Comparison of ENCODE assay signal across 8 mouse cellular contexts in genomic region chr7:144469181-144469641, GRCm38 (mm10). TPM values are rescaled to one million over a fixed set of nuclear protein-coding genes. Genes with fewer than 3 reads are reported as not detected.
DNase-seq lines count a peak whose midpoint lies in the region; ATAC-seq and TF ChIP-seq lines count a peak whose summit lies in the region.

No protein-coding gene starts in this region.

- H3ac ChIP-seq in C2C12 (ENCODE audit: control insufficient read depth, insufficient read length, low read depth): peak overlapping the region; percentile 70

- no peak for TF ChIP-seq POLR2A in kidney, adult 2 months (IDR thresholded peaks at IDR 0.05; ENCODE audit: low read depth, low read length)

- peak overlapping the region; percentile 100 for H3K9ac ChIP-seq in forebrain, embryonic 15.5 days (replicated peaks)
- H3K9ac ChIP-seq in lung, embryonic 16.5 days (ENCODE audit: low read length): peak overlapping the region; percentile 97

- peaks cover 41% of the 10 kb centered on the region for H3K79me3 ChIP-seq in C2C12 (ENCODE audit: low read depth)

- peak; percentile 87 for ATAC-seq in Patski
- ATAC-seq in forebrain, embryonic 15.5 days (replicated peaks): no peak
- peak; percentile 44 for ATAC-seq in lung, embryonic 16.5 days (ENCODE audit: low read depth)

- DNase-seq in Patski (ENCODE audit: low read depth, low spot score): peak; percentile 81
- DNase-seq in kidney, adult 2 months: peak; percentile 85
- DNase-seq in urinary bladder, postnatal 25 days (ENCODE audit: low spot score): peak; percentile 26
- no peak for DNase-seq in thymus, postnatal 4 days
- no peak for DNase-seq in frontal cortex, postnatal 10 days (ENCODE audit: low spot score in 2 of 2)

- in situ Hi-C loops in Patski (cut with MboI; ENCODE audit: low pct_unique_long_range_greater_than_20kb): no loop called here

- WGBS in forebrain, embryonic 15.5 days: 26% methylated on average over 4 of the region's 4 CpGs
- 8% methylated on average over 4 of the region's 4 CpGs for WGBS in kidney, adult 2 months
- WGBS in lung, embryonic 16.5 days: 7% methylated on average over 4 of the region's 4 CpGs

- POLR2A ChIA-PET in Patski (lab: Charles Lee): interaction anchor here (0.6 to 0.8 kb wide), 4 partner anchors 13 to 113 kb away, joined by 3 read pairs; partner anchors contain the start of gene Fadd

- CTCF ChIA-PET in Patski (lab: Charles Lee): interaction anchor here (1.3 to 2.5 kb wide), 3 partner anchors 14 to 114 kb away, joined by 3 to 11 read pairs (median 3); partner anchors contain the start of gene Fadd

- TF ChIP-seq CTCF in C2C12 (IDR thresholded peaks at IDR 0.05; ENCODE audit: control insufficient read depth, insufficient read depth, insufficient read length) (no peak), Patski (IDR thresholded peaks at IDR 0.05) (no peak)
- TF ChIP-seq CTCF in kidney, adult 2 months (conservative IDR thresholded peaks at IDR 0.05; ENCODE audit: insufficient read depth, insufficient read length, low read depth, low read length): no peak

- H3K36me3 ChIP-seq in C2C12 (ENCODE audit: control insufficient read depth, insufficient read depth): peaks cover 29% of the 10 kb centered on the region
- peaks cover 12% of the 10 kb centered on the region for H3K36me3 ChIP-seq in forebrain, embryonic 15.5 days
- H3K36me3 ChIP-seq in kidney, adult 2 months (ENCODE audit: control insufficient read depth, insufficient read depth, low read length): no peaks in the 10 kb centered on the region
- H3K36me3 ChIP-seq in lung, embryonic 16.5 days (ENCODE audit: control insufficient read depth, insufficient read depth, low read length): peaks cover 12% of the 10 kb centered on the region

- H3K4me3 ChIP-seq in C2C12 (ENCODE audit: insufficient read depth, poor library complexity, severe bottlenecking): peak overlapping the region; percentile 97
- H3K4me3 ChIP-seq in forebrain, embryonic 15.5 days: peak overlapping the region; percentile 99
- H3K4me3 ChIP-seq in kidney, adult 2 months (ENCODE audit: insufficient read depth, low read depth, low read length): peak overlapping the region; percentile 87
- peak overlapping the region; percentile 88 for H3K4me3 ChIP-seq in lung, embryonic 16.5 days (ENCODE audit: low read length)

- no peak overlapping the region for H3K27ac ChIP-seq in forebrain, embryonic 15.5 days (replicated peaks)
- H3K27ac ChIP-seq in kidney, adult 2 months (ENCODE audit: insufficient read depth, low read depth, low read length): no peak overlapping the region; the same call in 1 of the 2 replicates
- peak overlapping the region; percentile 86 for H3K27ac ChIP-seq in lung, embryonic 16.5 days (ENCODE audit: low read length)

- H3K79me2 ChIP-seq in C2C12 (ENCODE audit: control insufficient read depth, insufficient read depth): peaks cover 63% of the 10 kb centered on the region

- H3K4me2 ChIP-seq in forebrain, embryonic 15.5 days (replicated peaks): peak overlapping the region; percentile 90
- H3K4me2 ChIP-seq in lung, embryonic 16.5 days (ENCODE audit: low read depth, low read length): peak overlapping the region; percentile 74

- H3K27me3 ChIP-seq in C2C12 (ENCODE audit: control insufficient read depth, insufficient read depth, insufficient read length): no peaks in the 10 kb centered on the region
- H3K27me3 ChIP-seq in Patski: no peaks in the 10 kb centered on the region
- no peaks in the 10 kb centered on the region for H3K27me3 ChIP-seq in forebrain, embryonic 15.5 days
- no peaks in the 10 kb centered on the region for H3K27me3 ChIP-seq in kidney, adult 2 months (replicated peaks; ENCODE audit: control insufficient read depth, insufficient read depth, low read length)
- H3K27me3 ChIP-seq in lung, embryonic 16.5 days (ENCODE audit: control insufficient read depth, insufficient read depth, low read depth, low read length): no peaks in the 10 kb centered on the region

- H3K4me1 ChIP-seq in forebrain, embryonic 15.5 days: peaks cover 23% of the 10 kb centered on the region
- H3K4me1 ChIP-seq in kidney, adult 2 months (ENCODE audit: control insufficient read depth, insufficient read depth, low read length): peaks cover 10% of the 10 kb centered on the region; the same call in 1 of the 2 replicates
- peaks cover 14% of the 10 kb centered on the region for H3K4me1 ChIP-seq in lung, embryonic 16.5 days (replicated peaks; ENCODE audit: control insufficient read depth, insufficient read depth, low read length)

- no peaks in the 10 kb centered on the region for H3K9me3 ChIP-seq in forebrain, embryonic 15.5 days
- H3K9me3 ChIP-seq in lung, embryonic 16.5 days (ENCODE audit: control insufficient read depth, low read length): no peaks in the 10 kb centered on the region

TF ChIP-seq in C2C12, 6 proteins besides CTCF, POLR2A, EP300 and RAD21:
- no peak for TF ChIP-seq CEBPB (IDR thresholded peaks at IDR 0.05; ENCODE audit: low read depth)
- TF ChIP-seq MYOD1 (IDR thresholded peaks at IDR 0.05; ENCODE audit: control insufficient read depth, insufficient read length, low read depth): no peak
- no peak for TF ChIP-seq MYOG (IDR thresholded peaks at IDR 0.05; ENCODE audit: control insufficient read depth, extremely low read depth, insufficient read length)
- no peak for TF ChIP-seq FOSL1 (IDR thresholded peaks at IDR 0.05; ENCODE audit: insufficient read depth, low read length, poor library complexity, severe bottlenecking)
- TF ChIP-seq USF1 (IDR thresholded peaks at IDR 0.05; ENCODE audit: low read depth): no peak
- no peak for TF ChIP-seq MAX (IDR thresholded peaks at IDR 0.05)

RNA-seq across cellular contexts. Expression of gene Cttn, which starts 1.6 kb away (rescaled TPM):
- polyA plus RNA-seq in C2C12 (2012; fragmentation: generic; extraction: Trizol) (177 TPM), Patski (2021) (385 TPM)
- polyA plus RNA-seq in forebrain, embryonic 15.5 days (2015; fragmentation: Nextera tagmentation; extraction: Ambion mirVana): 165 and 171 TPM in 2 replicates
- 85.8 and 91.3 TPM in 2 replicates for polyA plus RNA-seq in kidney, adult 2 months (2012; rRNA removed)
- polyA plus RNA-seq in lung, embryonic 16.5 days (2015; fragmentation: Nextera tagmentation; extraction: Ambion mirVana): 177 and 178 TPM in 2 replicates

Comparison
In these comparisons a context has a peak if more than half of its experiments do, and no peak if none do; other contexts are left out.
1. DNase-seq: peak in Patski (single experiment), kidney, adult 2 months (single experiment) and urinary bladder, postnatal 25 days (single experiment); none in thymus, postnatal 4 days (single experiment) and frontal cortex, postnatal 10 days (0 of 2).
2. Peak in every context shown above with its lines, with median percentiles within 50 percentile points of each other: H3K4me3 ChIP-seq.